Mouse (Mus musculus): ENCODE data around the gene G430095P16Rik.

DNA sequence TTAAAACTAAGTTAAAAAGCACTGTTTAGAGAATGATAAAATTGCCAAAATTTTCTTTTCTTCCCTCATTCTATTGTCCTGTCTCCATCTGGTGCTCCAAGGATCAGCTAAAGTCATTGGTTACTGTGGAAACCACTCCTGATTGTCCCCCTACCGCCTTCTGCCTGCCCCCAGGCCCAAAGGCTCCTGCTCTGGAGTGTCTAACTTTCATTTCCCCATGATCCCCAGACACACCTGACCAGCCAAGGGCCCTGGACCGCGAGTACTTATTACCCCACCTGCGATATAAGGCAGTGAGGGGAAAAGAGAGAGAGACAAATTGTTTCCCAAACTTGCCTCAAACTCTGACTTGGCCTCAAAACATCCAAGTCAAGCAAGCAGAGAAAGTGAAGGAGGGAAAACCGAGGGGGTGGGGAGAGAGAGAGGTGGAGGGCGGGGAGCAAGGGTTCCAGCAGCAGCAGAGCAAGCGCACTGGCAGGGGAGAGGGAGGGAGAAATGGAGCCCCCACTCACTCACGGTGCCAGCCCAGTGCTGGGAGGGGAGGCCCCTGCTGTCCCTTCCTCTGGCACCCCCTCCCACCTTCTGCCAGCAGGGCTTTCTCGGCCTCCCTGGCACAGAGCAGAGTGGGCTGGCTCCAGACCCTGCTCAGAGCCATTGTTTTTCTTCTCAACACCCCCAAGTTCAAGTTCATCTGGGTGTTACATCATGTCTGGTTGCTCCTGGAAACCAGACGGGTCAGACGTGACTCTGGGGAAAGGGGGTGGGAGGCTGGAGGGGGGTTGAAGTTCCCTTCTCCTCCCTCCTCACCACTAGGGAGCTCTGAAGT lies 10.7 kb upstream of the G430095P16Rik start:
- TF ChIP-seq CTCF (IDR thresholded peaks at IDR 0.05; ENCODE audit: control insufficient read depth, insufficient read depth, insufficient read length) (no peak), CEBPB (IDR thresholded peaks at IDR 0.05; ENCODE audit: low read depth) (no peak), USF1 (IDR thresholded peaks at IDR 0.05; ENCODE audit: low read depth) (no peak), MAX (IDR thresholded peaks at IDR 0.05) (no peak), MYOG (IDR thresholded peaks at IDR 0.05; ENCODE audit: control insufficient read depth, extremely low read depth, insufficient read length) (no peak), MYOD1 (IDR thresholded peaks at IDR 0.05; ENCODE audit: control insufficient read depth, insufficient read length, low read depth) (no peak), FOSL1 (IDR thresholded peaks at IDR 0.05; ENCODE audit: insufficient read depth, low read length, poor library complexity, severe bottlenecking) (no peak)

Measured in C2C12 (cell line).